Mouse (Mus musculus): Measurements from ENCODE around the gene Rcbtb1.

GRCm38 (mm10) chr14:59219241-59219640 lies 18.2 kb downstream of the Rcbtb1 start:
- TF ChIP-seq POLR2A (IDR thresholded peaks at IDR 0.05; ENCODE audit: low read depth, low read length) (no peak), NRF1 (IDR thresholded peaks at IDR 0.05; ENCODE audit: low read depth, low read length) (no peak), TCF12 (IDR thresholded peaks at IDR 0.05; ENCODE audit: low read depth, low read length) (no peak), MYC (IDR thresholded peaks at IDR 0.05; ENCODE audit: low read depth, low read length) (no peak), EP300 (IDR thresholded peaks at IDR 0.05; ENCODE audit: low read length) (no peak), CTCF (conservative IDR thresholded peaks at IDR 0.05 in 1 of 2, IDR thresholded peaks at IDR 0.05 in 1 of 2; ENCODE audit: low read depth in 2 of 2, low read length in 2 of 2) (no peak), ZNF384 (IDR thresholded peaks at IDR 0.05; ENCODE audit: low read depth, low read length) (no peak)

All from CH12.LX (cell line).